Mouse (Mus musculus): ENCODE measurements around the gene Atad1. TPM values are rescaled to one million over a fixed set of nuclear protein-coding genes. Genes with fewer than 3 reads are reported as not detected.

The Atad1 gene
- polyA plus RNA-seq, 1 experiment from 2014 or later, result 113 TPM

GRCm38 (mm10) chr19:32659346-32659745 is 80.2 kb downstream of the Atad1 start:
- H3K9me3 ChIP-seq, result no peaks in the 10 kb centered on the region
- no peaks in the 10 kb centered on the region for H3K4me1 ChIP-seq (replicated peaks)
- no peak overlapping the region for H3K27ac ChIP-seq (replicated peaks)
- no peak for ATAC-seq (ENCODE audit: low read depth)
- H3K9ac ChIP-seq, result no peak overlapping the region
- H3K4me3 ChIP-seq, result no peak overlapping the region
- 83% methylated on average over 5 of the region's 5 CpGs for WGBS
- no peaks in the 10 kb centered on the region for H3K27me3 ChIP-seq
- peaks cover 18% of the 10 kb centered on the region; the same call in 1 of the 2 replicates for H3K36me3 ChIP-seq
- H3K4me2 ChIP-seq, result no peak overlapping the region

- no peak overlapping the region for H3K9ac ChIP-seq
- H3K9me3 ChIP-seq, result no peaks in the 10 kb centered on the region
- H3K27ac ChIP-seq (replicated peaks), result no peak overlapping the region
- no peak overlapping the region for H3K4me3 ChIP-seq
- no peaks in the 10 kb centered on the region for H3K4me1 ChIP-seq (replicated peaks)
- no peaks in the 10 kb centered on the region for H3K27me3 ChIP-seq
- no peaks in the 10 kb centered on the region for H3K36me3 ChIP-seq
- 88% methylated on average over 7 of the region's 7 CpGs for WGBS
- H3K4me2 ChIP-seq, result no peak overlapping the region
- ATAC-seq (ENCODE audit: low read depth), result no peak
Measured at GRCm38 (mm10) chr19:32653630-32654362, 85.8 kb downstream of the Atad1 start.

GRCm38 (mm10) chr19:32653122-32653521 is 86.5 kb downstream of the Atad1 start:
- H3K27me3 ChIP-seq, result no peaks in the 10 kb centered on the region
- no peaks in the 10 kb centered on the region for H3K9me3 ChIP-seq
- no peak for ATAC-seq (ENCODE audit: low read depth)
- no peak overlapping the region for H3K9ac ChIP-seq
- H3K27ac ChIP-seq (replicated peaks), result no peak overlapping the region
- no peaks in the 10 kb centered on the region for H3K36me3 ChIP-seq
- WGBS, result 88% methylated on average over 5 of the region's 5 CpGs
- no peak overlapping the region for H3K4me2 ChIP-seq
- H3K4me3 ChIP-seq, result no peak overlapping the region
- peaks cover 3% of the 10 kb centered on the region for H3K4me1 ChIP-seq (replicated peaks)

GRCm38 (mm10) chr19:32651046-32651445 is 88.5 kb downstream of the Atad1 start:
- no peak overlapping the region for H3K27ac ChIP-seq (replicated peaks)
- no peaks in the 10 kb centered on the region for H3K36me3 ChIP-seq
- H3K4me2 ChIP-seq, result no peak overlapping the region
- H3K4me1 ChIP-seq (replicated peaks), result peaks cover 7% of the 10 kb centered on the region
- H3K9me3 ChIP-seq, result no peaks in the 10 kb centered on the region
- H3K9ac ChIP-seq, result no peak overlapping the region
- no peak overlapping the region for H3K4me3 ChIP-seq
- 88% methylated on average over 5 of the region's 5 CpGs for WGBS
- H3K27me3 ChIP-seq, result no peaks in the 10 kb centered on the region
- ATAC-seq (ENCODE audit: low read depth), result no peak

GRCm38 (mm10) chr19:32648019-32648571 is 91.5 kb downstream of the Atad1 start:
- peaks cover 7% of the 10 kb centered on the region for H3K4me1 ChIP-seq (replicated peaks)
- H3K27me3 ChIP-seq, result no peaks in the 10 kb centered on the region
- no peak overlapping the region for H3K27ac ChIP-seq (replicated peaks)
- ATAC-seq (ENCODE audit: low read depth), result no peak
- 17% methylated on average over 10 of the region's 10 CpGs for WGBS
- H3K9me3 ChIP-seq, result no peaks in the 10 kb centered on the region
- H3K36me3 ChIP-seq, result 0 out of 2 replicates have a peak, but pooled peaks cover 4% of the 10 kb centered on the region
- no peak overlapping the region for H3K4me3 ChIP-seq
- no peak overlapping the region for H3K4me2 ChIP-seq
- no peak overlapping the region for H3K9ac ChIP-seq

- 91% methylated on average over 3 of the region's 3 CpGs for WGBS
- no peak for ATAC-seq (ENCODE audit: low read depth)
- no peak overlapping the region for H3K27ac ChIP-seq (replicated peaks)
- 0 out of 2 replicates have a peak, but pooled peaks cover 4% of the 10 kb centered on the region for H3K36me3 ChIP-seq
- no peaks in the 10 kb centered on the region for H3K27me3 ChIP-seq
- peaks cover 7% of the 10 kb centered on the region for H3K4me1 ChIP-seq (replicated peaks)
- no peak overlapping the region for H3K9ac ChIP-seq
- H3K9me3 ChIP-seq, result no peaks in the 10 kb centered on the region
- no peak overlapping the region for H3K4me3 ChIP-seq
- H3K4me2 ChIP-seq, result no peak overlapping the region
Measured at GRCm38 (mm10) chr19:32646382-32646781, 93.2 kb downstream of the Atad1 start.

DNA sequence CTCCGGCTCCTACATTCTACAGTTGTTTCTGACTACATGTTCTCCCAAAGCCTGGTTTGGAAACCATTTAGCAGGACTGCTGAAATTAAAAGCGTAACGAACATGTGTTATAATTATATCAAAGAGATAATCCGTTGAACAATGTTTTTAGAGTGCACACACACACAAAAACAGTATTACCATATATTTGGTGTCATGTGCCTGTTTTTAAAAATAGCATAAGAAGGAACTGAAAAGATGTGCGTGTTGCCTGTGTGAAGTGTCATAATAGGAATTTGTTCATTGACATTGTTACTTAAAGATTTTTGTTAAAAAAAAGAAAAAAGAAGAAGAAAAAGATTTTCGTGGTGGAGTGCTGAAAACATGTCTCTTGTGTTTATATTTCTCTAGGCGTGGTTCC is 93.6 kb downstream of the Atad1 start:
- Histone ChIP-seq H3K9me3 (no peaks in the 10 kb centered on the region), H3K27me3 (no peaks in the 10 kb centered on the region), H3K27ac (replicated peaks) (no peak overlapping the region), H3K4me3 (no peak overlapping the region), H3K4me1 (replicated peaks) (peaks cover 7% of the 10 kb centered on the region), H3K9ac (no peak overlapping the region), H3K36me3 (0 out of 2 replicates have a peak, but pooled peaks cover 4% of the 10 kb centered on the region), H3K4me2 (no peak overlapping the region)
- 94% methylated on average over 7 of the region's 7 CpGs for WGBS
- no peak for ATAC-seq (ENCODE audit: low read depth)

GRCm38 (mm10) chr19:32643642-32644041 is 95.9 kb downstream of the Atad1 start:
- Histone ChIP-seq H3K4me1 (replicated peaks) (peaks cover 7% of the 10 kb centered on the region), H3K27me3 (no peaks in the 10 kb centered on the region), H3K36me3 (0 out of 2 replicates have a peak, but pooled peaks cover 4% of the 10 kb centered on the region), H3K9me3 (no peaks in the 10 kb centered on the region), H3K4me2 (no peak overlapping the region), H3K9ac (no peak overlapping the region), H3K27ac (replicated peaks) (no peak overlapping the region), H3K4me3 (no peak overlapping the region)
- ATAC-seq (ENCODE audit: low read depth), result no peak
- WGBS, result 89% methylated on average over 3 of the region's 3 CpGs

GRCm38 (mm10) chr19:32641995-32642394 is 97.6 kb downstream of the Atad1 start:
- Histone ChIP-seq H3K27ac (replicated peaks) (no peak overlapping the region), H3K4me1 (replicated peaks) (no peaks in the 10 kb centered on the region), H3K9ac (no peak overlapping the region), H3K36me3 (0 out of 2 replicates have a peak, but pooled peaks cover 4% of the 10 kb centered on the region), H3K27me3 (no peaks in the 10 kb centered on the region), H3K9me3 (no peaks in the 10 kb centered on the region), H3K4me3 (no peak overlapping the region), H3K4me2 (no peak overlapping the region)
- no peak for ATAC-seq (ENCODE audit: low read depth)
- WGBS, result 68% methylated on average over 8 of the region's 8 CpGs

- H3K27me3 ChIP-seq, result no peaks in the 10 kb centered on the region
- H3K9ac ChIP-seq, result no peak overlapping the region
- no peaks in the 10 kb centered on the region for H3K9me3 ChIP-seq
- no peak overlapping the region for H3K27ac ChIP-seq (replicated peaks)
- no peak for ATAC-seq (ENCODE audit: low read depth)
- H3K4me1 ChIP-seq (replicated peaks), result no peaks in the 10 kb centered on the region
- WGBS, result 95% methylated on average over 7 of the region's 7 CpGs
- H3K4me3 ChIP-seq, result no peak overlapping the region
- 0 out of 2 replicates have a peak, but pooled peaks cover 4% of the 10 kb centered on the region for H3K36me3 ChIP-seq
- no peak overlapping the region for H3K4me2 ChIP-seq
Measured at GRCm38 (mm10) chr19:32641535-32641934, 98.1 kb downstream of the Atad1 start.

DNA sequence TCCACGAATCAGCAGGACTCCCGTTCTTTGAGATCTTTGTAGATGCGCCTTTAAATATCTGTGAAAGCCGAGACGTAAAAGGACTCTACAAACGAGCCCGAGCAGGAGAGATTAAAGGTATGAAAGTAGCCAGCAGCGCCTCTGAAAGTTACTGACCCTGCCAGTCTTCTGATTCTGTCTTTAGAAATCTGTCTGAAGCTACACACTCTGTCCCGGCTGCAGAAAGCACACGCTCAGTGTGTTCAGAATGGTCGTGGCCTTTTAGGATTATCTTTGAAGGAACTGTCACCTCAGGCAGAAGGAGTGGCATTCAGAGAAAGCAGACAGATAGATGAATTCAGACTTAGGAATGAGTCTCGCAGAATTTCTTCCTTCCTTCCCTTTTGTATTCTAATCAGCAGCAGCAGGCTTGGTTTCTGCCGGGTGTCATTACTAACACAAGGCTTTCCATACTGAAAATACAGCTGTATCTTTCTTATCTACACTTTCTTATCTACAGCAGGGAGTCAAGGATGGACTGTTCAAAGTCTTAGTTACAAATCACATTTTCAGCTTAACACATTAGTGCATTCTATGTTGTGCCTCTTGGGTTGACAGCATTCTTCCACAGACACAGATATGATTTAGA is 101.2 kb downstream of the Atad1 start:
- WGBS, result 73% methylated on average over 13 of the region's 13 CpGs
- no peak overlapping the region for H3K4me3 ChIP-seq
- H3K27me3 ChIP-seq, result no peaks in the 10 kb centered on the region
- H3K4me1 ChIP-seq (replicated peaks), result no peaks in the 10 kb centered on the region
- H3K9me3 ChIP-seq, result no peaks in the 10 kb centered on the region
- H3K4me2 ChIP-seq, result no peak overlapping the region
- ATAC-seq (ENCODE audit: low read depth), result no peak
- H3K27ac ChIP-seq (replicated peaks), result no peak overlapping the region
- H3K36me3 ChIP-seq, result no peaks in the 10 kb centered on the region
- no peak overlapping the region for H3K9ac ChIP-seq

Measured in neural tube, embryonic 13.5 days (tissue).